Mouse (Mus musculus): ENCODE data around the gene Hemk1.

DNA sequence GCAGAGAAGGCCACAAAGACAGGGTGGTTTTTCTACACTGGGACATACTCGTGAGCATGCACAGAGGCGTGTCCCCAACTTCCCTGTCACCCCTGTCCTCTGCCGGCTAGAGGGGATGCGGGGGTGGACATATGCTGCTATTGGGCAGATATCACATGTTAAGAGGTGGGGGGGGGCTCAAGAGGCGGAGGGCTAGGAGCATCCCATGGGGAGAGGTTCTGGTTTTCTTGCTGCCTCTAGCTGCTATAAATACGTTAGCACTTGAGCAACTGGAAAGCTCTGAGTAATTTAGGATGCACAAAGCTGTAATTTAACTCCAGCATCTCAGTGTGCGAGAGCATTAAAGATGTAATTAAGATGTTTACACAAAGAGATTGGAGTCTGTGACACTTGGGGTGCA lies 11.2 kb upstream of the Hemk1 start:
- TF ChIP-seq CTCF (IDR thresholded peaks at IDR 0.05; ENCODE audit: low read depth) (no peak), EP300 (IDR thresholded peaks at IDR 0.05; ENCODE audit: low read depth) (no peak)
